Mouse (Mus musculus) small intestine, adult 2 months (tissue): ENCODE data around the gene Nol6.

ENCODE experiments used
- CTCF ChIP-seq: fragments of 200-500 bp; IDR thresholded peaks from 2 replicates; pipeline ENCODE4 v1.5.1; 2012; ENCODE audit warnings: low read depth, mild to moderate bottlenecking, control low read depth, inconsistent platforms, low read length, moderate library complexity, mixed read lengths; ENCODE audit not compliant: insufficient replicate concordance, insufficient read length; ENCODE audit errors: extremely low read depth
- POLR2A ChIP-seq: fragments of 200-500 bp; IDR thresholded peaks from 2 replicates; pipeline ENCODE4 v1.6.1; 2012; ENCODE audit warnings: low read depth, mild to moderate bottlenecking, control low read depth, inconsistent platforms, low read length, moderate library complexity

- no peak for TF ChIP-seq POLR2A
- no peak for TF ChIP-seq CTCF
Measured at GRCm38 (mm10) chr4:41074461-41074860, 49.8 kb downstream of the Nol6 start.
